Mouse (Mus musculus) neural tube, embryonic 10.5 days (tissue): ENCODE measurements around the gene Anapc5.

Experiments used
- DNase-seq: peaks from one replicate; pipeline ENCODE4 v3.0.0-alpha.2; 2017; ENCODE audit warnings: low spot score; ENCODE audit errors: extremely low spot score

Gene Anapc5

GRCm38 (mm10) chr5:122769101-122769568 lies 52.0 kb downstream of the Anapc5 start:
- no peak for DNase-seq

GRCm38 (mm10) chr5:122767283-122767682 lies 53.9 kb downstream of the Anapc5 start:
- no peak for DNase-seq

GRCm38 (mm10) chr5:122764032-122764464 lies 57.1 kb downstream of the Anapc5 start:
- no peak for DNase-seq

- no peak for DNase-seq
These were observed 57.7 kb downstream of the Anapc5 start for GRCm38 (mm10) chr5:122763271-122764031.

GRCm38 (mm10) chr5:122756680-122757079 lies 64.5 kb downstream of the Anapc5 start:
- DNase-seq = no peak

GRCm38 (mm10) chr5:122756144-122756543 lies 65.0 kb downstream of the Anapc5 start:
- DNase-seq = no peak

GRCm38 (mm10) chr5:122755620-122756019 lies 65.5 kb downstream of the Anapc5 start:
- DNase-seq = no peak

GRCm38 (mm10) chr5:122754477-122754876 lies 66.7 kb downstream of the Anapc5 start:
- DNase-seq = no peak

GRCm38 (mm10) chr5:122747950-122748349 lies 73.2 kb downstream of the Anapc5 start:
- DNase-seq = no peak

- DNase-seq = no peak
These were observed 77.2 kb downstream of the Anapc5 start for GRCm38 (mm10) chr5:122743880-122744422.
